Mouse (Mus musculus): ENCODE data around the gene Rnf8. TPM values are rescaled to one million over a fixed set of nuclear protein-coding genes. Genes with fewer than 3 reads are reported as not detected.

The Rnf8 gene
- polyA plus RNA-seq, 1 experiment: 24.3 TPM

- TF ChIP-seq GATA1 (IDR thresholded peaks at IDR 0.05; ENCODE audit: low read length): no peak
Observed at GRCm38 (mm10) chr17:29660076-29660761, 45.6 kb downstream of the Rnf8 start, which contains the start of gene Cmtr1. Cmtr1 (plus strand) TSS chr17:29660595.

- no peak for TF ChIP-seq GATA1 (IDR thresholded peaks at IDR 0.05; ENCODE audit: low read length)
Observed at GRCm38 (mm10) chr17:29660762-29661391, 46.3 kb downstream of the Rnf8 start.

- TF ChIP-seq GATA1 (IDR thresholded peaks at IDR 0.05; ENCODE audit: low read length): no peak
Observed at GRCm38 (mm10) chr17:29662145-29662544, 47.6 kb downstream of the Rnf8 start.

GRCm38 (mm10) chr17:29668051-29668986 is 53.7 kb downstream of the Rnf8 start:
- no peak for TF ChIP-seq GATA1 (IDR thresholded peaks at IDR 0.05; ENCODE audit: low read length)

GRCm38 (mm10) chr17:29669030-29669429 is 54.4 kb downstream of the Rnf8 start:
- TF ChIP-seq GATA1 (IDR thresholded peaks at IDR 0.05; ENCODE audit: low read length): no peak

DNA sequence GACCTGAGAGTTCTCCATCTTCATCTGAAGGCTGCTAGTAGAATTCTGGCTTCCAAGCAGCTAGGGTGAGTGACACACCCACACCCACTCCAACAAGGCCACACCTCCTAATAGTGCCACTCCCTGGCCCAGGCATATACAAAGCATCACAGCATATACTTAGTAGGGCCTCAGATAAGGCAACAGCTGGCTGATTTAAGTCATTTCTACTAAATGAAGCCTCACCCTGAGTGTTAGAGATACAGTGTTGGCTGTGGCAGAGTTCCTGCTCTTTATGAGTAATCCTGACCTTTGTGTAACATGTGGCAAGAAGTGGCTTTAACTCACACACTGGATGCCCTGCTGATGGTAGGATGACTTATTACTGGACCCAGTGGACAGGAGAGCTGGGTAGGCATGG is 55.3 kb downstream of the Rnf8 start:
- no peak for TF ChIP-seq GATA1 (IDR thresholded peaks at IDR 0.05; ENCODE audit: low read length)

GRCm38 (mm10) chr17:29671021-29671420 is 56.4 kb downstream of the Rnf8 start:
- TF ChIP-seq GATA1 (IDR thresholded peaks at IDR 0.05; ENCODE audit: low read length): no peak

DNA sequence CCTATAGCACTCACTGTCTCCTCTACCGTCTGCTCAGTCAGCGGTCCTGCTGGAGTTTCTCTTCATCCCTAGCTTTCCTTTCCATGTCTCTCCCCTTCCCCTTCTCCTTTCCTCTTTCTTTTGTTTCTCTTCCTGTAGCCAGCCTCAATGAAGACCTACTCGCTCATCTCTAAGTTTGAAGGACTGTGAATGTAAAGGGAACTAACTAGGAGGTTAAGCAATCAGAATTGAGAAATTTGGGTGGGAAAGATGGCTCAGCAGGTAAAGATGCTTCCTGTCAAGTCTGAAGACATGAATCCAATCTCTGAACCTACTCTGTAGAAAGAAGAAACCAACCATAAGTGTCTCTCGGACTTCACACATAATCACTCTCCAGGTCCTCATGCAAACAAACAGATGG is 58.7 kb downstream of the Rnf8 start:
- no peak for TF ChIP-seq GATA1 (IDR thresholded peaks at IDR 0.05; ENCODE audit: low read length)

DNA sequence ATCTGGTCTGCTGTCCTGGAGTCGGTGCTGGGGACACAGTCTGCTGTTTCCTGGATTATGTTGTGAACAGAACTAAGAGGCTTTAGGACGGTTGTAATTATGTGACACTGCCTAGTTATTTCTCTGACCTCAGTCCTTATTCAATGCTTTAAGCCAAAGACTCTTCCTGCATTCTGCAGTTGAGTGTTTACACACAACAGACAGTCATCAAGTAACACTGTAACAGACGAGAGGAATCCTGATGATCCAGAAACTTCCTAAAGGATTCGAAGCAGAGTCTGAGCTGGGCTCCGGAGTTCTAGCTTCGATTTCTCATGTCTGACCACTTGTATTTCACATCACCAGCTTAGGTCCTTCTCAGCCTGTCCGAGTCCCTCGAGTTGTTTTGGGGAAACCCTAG is 63.9 kb downstream of the Rnf8 start:
- TF ChIP-seq GATA1 (IDR thresholded peaks at IDR 0.05; ENCODE audit: low read length): no peak

DNA sequence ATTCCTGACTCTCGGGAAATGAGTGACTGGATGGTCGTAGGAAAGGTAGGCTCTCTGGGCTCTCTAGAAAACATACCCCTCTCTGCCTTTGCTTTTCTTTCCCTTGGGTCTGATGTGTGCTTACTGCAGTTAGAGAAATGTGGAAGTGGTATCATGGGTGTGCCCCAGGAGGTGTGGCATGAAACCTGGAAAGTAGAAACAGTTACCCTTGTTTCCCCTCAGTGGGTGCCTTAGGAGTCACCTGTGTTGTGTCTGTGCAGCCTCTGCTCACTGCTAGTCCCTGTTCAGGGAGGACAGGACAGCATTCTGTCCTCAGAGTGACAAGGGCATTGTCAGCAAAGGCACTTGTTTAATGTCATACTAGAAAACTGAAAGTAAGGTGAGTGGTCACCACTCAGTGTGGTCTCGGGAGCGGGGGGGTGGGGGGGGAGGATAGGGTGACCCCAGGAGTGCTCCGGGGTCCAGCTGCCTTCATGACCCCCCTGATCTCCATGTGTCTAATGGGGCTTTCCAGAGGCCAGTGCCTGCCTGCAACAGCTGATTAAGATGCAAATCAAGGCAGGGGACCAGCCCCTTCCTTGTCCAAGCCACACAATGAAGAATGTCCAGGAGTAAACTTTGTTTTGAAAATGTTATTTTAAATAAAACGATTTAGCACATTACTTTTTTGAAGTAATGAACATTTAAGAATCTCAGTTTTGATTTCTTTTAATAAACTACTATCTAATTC is 64.6 kb downstream of the Rnf8 start:
- no peak for TF ChIP-seq GATA1 (IDR thresholded peaks at IDR 0.05; ENCODE audit: low read length)

DNA sequence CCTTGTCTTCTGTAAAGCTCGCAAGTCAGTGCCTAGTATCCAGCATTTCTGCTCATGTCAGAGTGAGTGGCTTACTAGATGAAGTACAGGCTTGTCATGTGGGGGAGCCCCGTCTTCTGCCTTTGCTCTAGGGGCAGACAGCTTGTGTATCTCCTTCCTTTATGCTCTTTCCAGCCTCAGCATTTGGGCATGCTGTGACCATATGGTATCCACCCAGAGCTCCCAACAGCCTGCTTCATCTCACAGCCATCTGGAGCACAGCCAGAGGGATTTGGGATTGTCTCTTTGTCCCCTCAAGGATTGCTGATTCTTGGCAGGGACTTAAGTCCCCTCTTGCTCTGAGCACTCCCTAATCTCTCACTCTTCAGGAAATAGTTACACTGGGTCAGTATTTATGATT is 65.6 kb downstream of the Rnf8 start:
- TF ChIP-seq GATA1 (IDR thresholded peaks at IDR 0.05; ENCODE audit: low read length): no peak

GRCm38 (mm10) chr17:29680921-29681320 is 66.3 kb downstream of the Rnf8 start:
- no peak for TF ChIP-seq GATA1 (IDR thresholded peaks at IDR 0.05; ENCODE audit: low read length)

- no peak for TF ChIP-seq GATA1 (IDR thresholded peaks at IDR 0.05; ENCODE audit: low read length)
Observed at GRCm38 (mm10) chr17:29681669-29682068, 67.1 kb downstream of the Rnf8 start.

GRCm38 (mm10) chr17:29682261-29682660 is 67.7 kb downstream of the Rnf8 start:
- no peak for TF ChIP-seq GATA1 (IDR thresholded peaks at IDR 0.05; ENCODE audit: low read length)

- no peak for TF ChIP-seq GATA1 (IDR thresholded peaks at IDR 0.05; ENCODE audit: low read length)
Observed at GRCm38 (mm10) chr17:29683127-29683526, 68.5 kb downstream of the Rnf8 start.
